Mouse (Mus musculus) erythroblast, embryonic 14.5 days (primary cell): ENCODE results near the gene 4933430I17Rik. TPM values are rescaled to one million over a fixed set of nuclear protein-coding genes. Genes with fewer than 3 reads are reported as not detected.

Experiments
- H3K27me3 ChIP-seq: 2 replicates; pipeline ENCODE4 v1.6.1; 2012; ENCODE audit warnings: inconsistent platforms; ENCODE audit not compliant: control insufficient read depth
- H3K36me3 ChIP-seq: 2 replicates; pipeline ENCODE4 v1.6.1; 2012; ENCODE audit warnings: mild to moderate bottlenecking, inconsistent platforms; ENCODE audit not compliant: control insufficient read depth
- H3K4me1 ChIP-seq: 2 replicates; pipeline ENCODE4 v1.6.1; 2012; ENCODE audit warnings: inconsistent platforms; ENCODE audit not compliant: control insufficient read depth
- H3K4me3 ChIP-seq: replicated peaks from 2 replicates; pipeline ENCODE3; 2012; ENCODE audit warnings: moderate library complexity, mild to moderate bottlenecking, inconsistent platforms
- H3K9me3 ChIP-seq: 2 replicates; pipeline ENCODE4 v1.6.1; 2012; ENCODE audit warnings: low read length, inconsistent platforms, mixed read lengths; ENCODE audit not compliant: control insufficient read depth
- GATA1 ChIP-seq: IDR thresholded peaks from 2 replicates; pipeline ENCODE4 v1.6.1; 2012; ENCODE audit warnings: low read length, inconsistent platforms, mixed read lengths
- TAL1 ChIP-seq: IDR thresholded peaks from 3 replicates; pipeline ENCODE4 v1.6.1; 2012; ENCODE audit warnings: low read length, inconsistent platforms, mixed read lengths
- polyA plus RNA-seq: library from polyadenylated mRNA; stranded (reverse); fragments of >175 nt; gene quantifications from 2 replicates; pipeline ENCODE4 v1.2.3, GENCODE M21; 2012

Gene 4933430I17Rik
- polyA plus RNA-seq, 1 experiment: not detected

DNA sequence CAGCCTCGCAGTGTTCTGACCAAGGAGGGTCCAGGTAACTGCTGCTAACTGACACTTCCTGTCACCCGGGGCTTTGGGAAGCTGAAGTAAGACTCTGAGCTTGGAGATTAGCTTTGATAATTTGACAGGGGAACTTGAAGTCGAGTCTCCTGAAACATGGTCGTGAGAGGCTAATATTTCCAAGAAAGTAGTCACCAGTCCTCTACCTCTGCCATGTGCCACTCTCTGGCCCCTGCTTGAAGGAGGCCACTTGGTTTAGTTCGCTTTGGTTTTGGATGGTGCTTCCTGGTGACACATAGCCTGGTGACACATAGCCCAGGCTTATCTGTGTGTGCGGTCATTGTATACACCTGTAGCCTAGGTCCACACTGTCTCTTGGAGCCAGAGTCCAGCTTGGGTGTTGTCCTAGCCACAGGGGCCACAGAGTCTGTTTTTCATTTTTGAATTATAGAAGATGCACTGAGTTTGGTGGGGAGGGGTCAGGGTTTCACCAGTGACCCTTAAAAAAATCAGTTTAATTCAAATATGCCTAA is 34.7 kb downstream of the 4933430I17Rik start, which contains the start of gene Rgs3:
Rgs3 (plus strand) TSS at position 51 of the 533 bp plus-strand sequence.
- no peak for TF ChIP-seq GATA1
- no peak for TF ChIP-seq TAL1
- Histone ChIP-seq H3K36me3 (no peaks in the 10 kb centered on the region), H3K9me3 (no peaks in the 10 kb centered on the region), H3K27me3 (no peaks in the 10 kb centered on the region), H3K4me3 (no peak within 1 kb of the TSS), H3K4me1 (no peaks in the 10 kb centered on the region)

DNA sequence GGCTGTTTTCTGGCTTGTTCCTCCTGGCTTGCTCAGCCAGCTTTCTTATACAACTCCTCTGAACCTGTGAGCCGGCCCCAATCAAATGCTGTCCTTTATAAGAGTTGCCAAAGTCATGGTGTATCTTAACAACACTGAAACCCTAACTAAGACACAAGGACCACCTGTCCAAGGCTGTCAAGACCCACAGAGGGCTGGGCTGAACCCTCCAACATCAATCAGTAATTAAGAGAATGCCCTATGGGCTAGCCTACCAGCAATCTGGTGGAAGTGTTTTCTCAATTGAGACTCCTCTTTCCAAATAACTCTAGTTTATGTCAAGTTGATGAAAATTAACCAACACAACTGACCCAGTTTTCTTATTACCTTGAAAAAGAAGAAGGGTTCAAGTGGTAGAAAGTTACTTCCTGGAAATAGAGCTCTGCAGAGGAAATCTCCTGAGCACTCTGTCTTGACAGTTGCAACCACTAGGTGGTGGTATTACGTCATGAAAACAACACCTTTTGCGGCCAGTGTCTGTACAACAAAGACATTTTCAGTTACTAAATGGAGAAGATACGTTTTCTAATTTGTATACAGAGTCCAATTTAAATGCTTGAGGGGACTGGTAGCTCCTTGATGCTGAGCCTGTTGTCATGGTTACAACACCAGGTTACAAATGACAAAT is 35.9 kb downstream of the 4933430I17Rik start:
- Histone ChIP-seq H3K9me3 (no peaks in the 10 kb centered on the region), H3K36me3 (no peaks in the 10 kb centered on the region), H3K4me3 (no peak overlapping the region), H3K27me3 (no peaks in the 10 kb centered on the region), H3K4me1 (no peaks in the 10 kb centered on the region)
- TF ChIP-seq TAL1 (no peak), GATA1 (no peak)

DNA sequence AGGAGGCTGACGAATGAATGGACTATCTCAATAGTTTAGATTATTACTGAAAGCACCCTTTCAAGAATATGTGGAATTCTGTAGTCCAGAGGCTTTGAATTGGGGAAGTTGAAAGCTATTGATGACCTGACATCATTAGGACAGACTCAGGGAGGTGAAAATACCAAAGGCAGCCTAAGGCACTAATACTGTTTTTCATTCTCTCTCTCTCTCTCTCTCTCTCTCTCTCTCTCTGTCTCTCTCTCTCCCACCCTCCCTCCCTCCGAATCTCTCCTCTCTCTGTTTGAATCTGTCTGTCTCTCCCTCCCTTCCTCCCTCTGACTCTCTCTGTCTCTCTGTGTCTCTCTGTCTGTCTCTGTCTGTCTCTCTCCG is 36.4 kb downstream of the 4933430I17Rik start:
- no peak overlapping the region for H3K4me3 ChIP-seq
- no peaks in the 10 kb centered on the region for H3K36me3 ChIP-seq
- no peaks in the 10 kb centered on the region for H3K9me3 ChIP-seq
- H3K4me1 ChIP-seq: no peaks in the 10 kb centered on the region
- TF ChIP-seq GATA1 (no peak), TAL1 (no peak)
- no peaks in the 10 kb centered on the region for H3K27me3 ChIP-seq

DNA sequence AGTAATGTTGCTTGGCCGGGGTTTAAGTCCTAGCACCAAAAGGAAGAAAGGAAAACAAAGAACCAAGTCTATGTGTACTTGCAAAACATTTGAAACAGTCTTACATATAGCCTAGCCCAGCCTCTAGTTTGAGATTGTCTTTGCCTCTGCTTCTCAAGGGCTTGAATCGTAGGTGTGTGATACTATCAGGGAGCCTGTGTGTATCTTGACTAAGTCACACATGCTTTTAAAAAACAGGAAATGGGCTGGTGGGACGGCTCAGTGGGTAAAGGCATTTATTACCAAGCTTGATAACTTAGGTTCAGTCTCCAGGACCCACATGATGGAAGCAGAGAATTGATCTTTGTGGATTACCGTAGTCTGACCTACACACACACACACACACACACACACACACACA is 36.8 kb downstream of the 4933430I17Rik start:
- Histone ChIP-seq H3K36me3 (no peaks in the 10 kb centered on the region), H3K9me3 (no peaks in the 10 kb centered on the region), H3K4me1 (no peaks in the 10 kb centered on the region), H3K27me3 (no peaks in the 10 kb centered on the region), H3K4me3 (no peak overlapping the region)
- TF ChIP-seq GATA1 (no peak), TAL1 (no peak)

DNA sequence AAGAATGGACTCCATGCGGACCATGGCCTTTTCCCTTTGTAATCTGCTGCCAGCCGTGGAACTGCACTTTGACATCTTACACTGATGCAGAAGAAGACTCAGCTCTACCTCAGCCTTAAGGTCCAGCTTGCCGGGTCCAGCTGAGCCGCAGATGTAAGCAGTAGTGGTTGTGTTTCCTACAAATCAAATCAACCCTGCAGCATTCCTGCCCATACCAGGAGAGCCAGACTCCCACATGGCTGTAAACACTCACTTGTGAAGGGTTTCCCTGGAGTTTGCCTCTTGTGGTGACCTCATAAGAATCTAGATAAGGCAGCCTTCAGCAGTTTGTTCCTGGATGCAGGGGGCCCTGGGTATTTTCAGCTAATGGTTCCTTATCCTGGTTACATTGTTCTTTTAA is 41.4 kb downstream of the 4933430I17Rik start:
- H3K36me3 ChIP-seq: no peaks in the 10 kb centered on the region
- H3K4me3 ChIP-seq: no peak overlapping the region
- no peaks in the 10 kb centered on the region for H3K4me1 ChIP-seq
- TF ChIP-seq GATA1 (no peak), TAL1 (no peak)
- H3K9me3 ChIP-seq: no peaks in the 10 kb centered on the region
- no peaks in the 10 kb centered on the region for H3K27me3 ChIP-seq

DNA sequence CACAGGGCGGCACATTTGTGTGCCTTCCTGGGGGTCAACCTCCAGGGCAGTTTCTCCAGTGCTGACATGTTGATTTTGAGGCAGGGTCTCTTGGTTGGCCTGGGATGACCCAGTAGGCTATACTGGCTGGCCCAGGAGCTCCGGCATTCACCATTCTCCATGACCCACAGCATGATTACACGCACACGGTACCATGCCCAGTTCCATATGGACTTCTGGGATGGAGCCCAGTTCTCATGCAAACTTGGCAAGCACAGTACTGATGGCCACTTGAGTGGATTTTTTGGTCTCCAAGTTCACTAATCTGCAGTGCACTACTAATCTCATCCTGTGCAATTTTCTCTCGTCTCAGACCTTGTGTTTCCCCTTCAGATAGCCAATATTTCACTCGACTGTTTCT is 42.5 kb downstream of the 4933430I17Rik start:
- Histone ChIP-seq H3K9me3 (no peaks in the 10 kb centered on the region), H3K27me3 (no peaks in the 10 kb centered on the region), H3K36me3 (no peaks in the 10 kb centered on the region), H3K4me3 (no peak overlapping the region), H3K4me1 (no peaks in the 10 kb centered on the region)
- TF ChIP-seq TAL1: no peak
- no peak for TF ChIP-seq GATA1

DNA sequence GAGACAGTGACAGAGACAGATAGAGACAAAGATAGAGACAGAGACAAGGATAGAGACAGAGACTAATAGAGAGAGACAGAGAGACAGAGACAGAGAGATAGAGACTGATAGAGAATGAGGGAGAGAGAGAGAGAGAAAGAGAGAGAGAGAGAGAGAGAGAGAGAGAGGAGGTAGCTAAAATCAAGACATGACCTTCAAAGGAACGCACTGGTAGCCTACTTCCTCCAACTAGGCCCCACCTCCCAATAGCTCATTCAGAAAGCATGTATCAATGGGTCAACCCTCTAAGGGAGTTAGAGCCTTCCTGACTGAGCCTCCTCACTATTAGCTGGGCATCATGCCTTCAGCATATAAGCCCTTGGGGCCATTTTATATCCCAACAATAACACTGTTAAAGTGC is 43.2 kb downstream of the 4933430I17Rik start:
- H3K36me3 ChIP-seq: no peaks in the 10 kb centered on the region
- H3K27me3 ChIP-seq: no peaks in the 10 kb centered on the region
- no peaks in the 10 kb centered on the region for H3K4me1 ChIP-seq
- no peak for TF ChIP-seq TAL1
- TF ChIP-seq GATA1: no peak
- no peaks in the 10 kb centered on the region for H3K9me3 ChIP-seq
- H3K4me3 ChIP-seq: no peak overlapping the region

DNA sequence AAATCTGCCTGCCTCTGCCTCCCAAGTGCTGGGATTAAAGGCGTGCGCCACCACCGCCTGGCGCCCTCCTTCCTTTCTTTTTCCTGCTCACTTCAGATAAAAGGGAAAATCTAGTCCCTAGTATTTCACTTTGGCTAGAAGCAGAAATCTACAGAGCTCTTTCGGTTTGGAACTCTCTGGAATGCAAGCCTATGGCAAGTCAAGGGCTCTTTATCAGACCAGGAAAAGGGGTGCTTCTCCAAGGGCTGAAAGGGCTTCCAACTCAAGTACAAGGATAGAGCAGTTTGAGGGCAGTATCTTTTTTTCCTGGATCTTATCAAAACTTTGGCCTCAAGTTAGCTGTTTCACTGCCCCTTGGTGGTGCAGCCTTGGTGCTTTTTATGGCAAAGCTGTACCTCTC is 44.4 kb downstream of the 4933430I17Rik start:
- Histone ChIP-seq H3K4me3 (no peak overlapping the region), H3K4me1 (no peaks in the 10 kb centered on the region), H3K36me3 (no peaks in the 10 kb centered on the region), H3K27me3 (no peaks in the 10 kb centered on the region), H3K9me3 (no peaks in the 10 kb centered on the region)
- no peak for TF ChIP-seq GATA1
- TF ChIP-seq TAL1: no peak

DNA sequence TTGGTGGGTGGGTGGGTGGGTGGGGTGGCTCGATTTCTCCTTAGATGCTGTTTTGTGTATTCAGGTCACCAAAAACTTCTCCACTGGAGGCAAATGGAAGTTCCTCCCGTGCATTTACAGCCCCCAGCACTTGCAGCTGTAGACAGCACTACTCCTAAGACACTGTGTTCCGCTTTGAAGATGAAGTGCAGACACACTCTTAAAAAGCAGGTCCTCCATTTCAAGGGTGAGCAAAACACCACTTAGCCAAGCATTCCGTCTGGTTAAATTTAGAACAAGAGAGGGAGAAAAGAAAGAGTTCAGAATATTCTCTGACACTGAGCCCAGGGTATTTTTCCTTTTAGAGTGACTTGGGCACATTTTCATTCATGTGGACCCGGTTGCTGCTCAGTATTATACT is 44.9 kb downstream of the 4933430I17Rik start:
- Histone ChIP-seq H3K36me3 (no peaks in the 10 kb centered on the region), H3K4me1 (no peaks in the 10 kb centered on the region), H3K9me3 (no peaks in the 10 kb centered on the region), H3K27me3 (no peaks in the 10 kb centered on the region), H3K4me3 (no peak overlapping the region)
- TF ChIP-seq GATA1 (no peak), TAL1 (no peak)
